Mouse (Mus musculus) left cerebral cortex, adult 9 months (tissue): Measurements from ENCODE around the gene Tarbp2.

Experiments
- DNase-seq, 2 experiments: peaks; one replicate each; pipeline ENCODE4 v3.0.0; 2022; ENCODE audit warnings: low spot score in 2 of 2

The Tarbp2 gene

DNA sequence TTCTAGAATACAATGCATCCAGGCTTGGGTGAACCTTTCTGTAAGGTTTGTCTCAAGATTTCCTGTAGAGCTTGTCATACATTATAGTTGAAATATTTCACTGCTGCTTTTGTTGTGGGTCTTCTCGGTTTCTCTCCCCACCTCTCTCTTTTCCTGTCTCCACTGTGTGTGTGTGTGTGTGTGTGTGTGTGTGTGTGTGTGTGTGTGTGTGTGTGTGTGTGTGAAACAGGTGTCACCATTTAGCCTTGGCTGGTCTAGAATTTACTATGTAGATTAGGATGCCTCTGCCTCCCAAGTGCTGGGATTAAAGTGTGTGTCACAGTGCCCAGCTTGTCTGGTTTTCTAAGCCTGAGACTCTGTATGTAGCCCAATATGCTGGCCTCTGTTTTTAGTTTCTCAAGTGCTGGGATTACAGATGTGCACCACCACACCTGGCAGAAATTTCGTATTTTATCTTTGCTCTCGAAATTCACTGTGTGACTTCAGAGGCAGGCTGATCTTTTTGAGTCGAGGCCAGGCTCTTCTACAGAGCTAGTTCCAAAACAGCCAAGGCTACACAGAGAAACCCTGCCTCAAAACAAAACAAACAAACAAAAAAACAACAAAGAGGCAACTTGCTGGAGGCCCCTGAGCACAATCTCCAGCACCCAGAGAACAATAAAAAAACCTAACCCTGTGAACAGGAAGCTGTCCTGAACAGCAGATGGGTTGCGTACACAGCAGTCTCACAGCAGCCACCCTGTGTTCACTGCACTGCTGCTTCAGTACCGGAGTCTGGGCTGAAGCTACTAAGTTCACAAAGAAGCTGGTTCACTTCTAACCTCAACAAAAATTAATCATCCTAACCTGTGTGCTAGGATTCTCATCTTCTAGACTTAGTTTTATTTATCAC lies 8.4 kb downstream of the Tarbp2 start:
- DNase-seq = no peak

GRCm38 (mm10) chr15:102527936-102528335 lies 9.9 kb downstream of the Tarbp2 start:
- no peak for DNase-seq

GRCm38 (mm10) chr15:102528396-102528795 lies 10.4 kb downstream of the Tarbp2 start:
- DNase-seq = no peak

- no peak for DNase-seq
These were observed 12.6 kb downstream of the Tarbp2 start for GRCm38 (mm10) chr15:102530566-102530965.

GRCm38 (mm10) chr15:102531586-102531985 lies 13.6 kb downstream of the Tarbp2 start:
- no peak for DNase-seq

- no peak for DNase-seq
These were observed 14.3 kb downstream of the Tarbp2 start for GRCm38 (mm10) chr15:102532106-102532900.

- no peak for DNase-seq
These were observed 15.9 kb downstream of the Tarbp2 start for GRCm38 (mm10) chr15:102533926-102534325.

DNA sequence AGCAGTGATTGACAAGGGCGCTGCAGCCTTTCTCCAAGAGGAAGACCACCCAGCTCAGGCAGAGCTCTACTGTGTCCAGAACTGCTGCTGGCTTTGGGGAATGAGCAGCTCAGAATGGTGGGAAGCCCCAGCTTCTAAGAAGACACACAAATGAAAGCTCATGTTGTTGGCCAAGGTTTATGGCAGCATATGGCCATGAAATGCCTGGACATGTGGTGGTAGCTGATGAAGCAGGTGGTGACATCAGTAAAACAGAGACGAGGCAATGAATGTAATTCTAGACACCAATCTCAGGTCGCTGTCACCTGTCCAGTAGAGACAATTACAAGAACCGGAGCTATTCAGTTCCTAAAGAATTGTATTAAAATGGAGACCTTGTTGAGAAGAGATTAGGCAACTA lies 26.8 kb downstream of the Tarbp2 start:
- no peak for DNase-seq

DNA sequence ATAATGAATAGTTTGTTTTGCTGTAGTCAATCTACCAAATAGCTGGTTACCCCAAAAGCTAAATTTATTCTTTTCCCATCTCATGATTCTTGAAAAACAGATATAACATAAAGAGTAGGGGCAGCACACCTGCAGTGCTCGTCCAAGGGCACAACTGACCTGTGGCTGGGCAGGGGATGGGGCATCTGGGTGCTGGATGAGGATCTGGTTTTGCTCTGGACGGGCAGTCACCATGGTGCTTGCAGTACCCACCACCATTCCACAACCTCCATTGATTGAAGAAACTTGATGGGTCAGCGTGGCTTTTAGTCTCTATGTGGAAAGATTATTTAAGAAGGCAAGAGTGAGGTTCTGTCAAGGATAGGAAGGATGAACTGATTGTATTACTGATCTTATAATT lies 28.3 kb downstream of the Tarbp2 start:
- DNase-seq = no peak

GRCm38 (mm10) chr15:102546677-102547427 lies 28.9 kb downstream of the Tarbp2 start:
- DNase-seq = peak; percentile 70 to 94

DNA sequence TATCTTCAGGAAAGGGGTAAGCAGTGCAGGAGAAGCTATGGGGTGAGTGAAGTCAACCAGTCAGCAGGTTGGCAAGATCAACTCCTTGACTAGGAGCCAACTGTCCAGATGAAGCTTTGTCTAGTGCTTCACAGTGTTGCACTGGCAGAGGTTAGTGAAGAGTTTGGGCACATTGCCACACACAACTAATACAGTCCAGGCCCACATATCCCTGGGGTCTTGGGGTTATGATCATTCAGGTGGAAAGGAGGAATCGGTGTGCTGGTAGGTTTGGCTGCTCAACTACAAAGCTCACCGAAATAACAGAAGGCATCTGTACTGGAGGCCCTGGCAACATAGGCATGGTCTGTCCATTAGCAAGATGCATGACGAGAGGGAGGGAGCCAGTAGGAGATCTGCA lies 29.5 kb downstream of the Tarbp2 start:
- no peak for DNase-seq

GRCm38 (mm10) chr15:102552599-102552998 lies 34.6 kb downstream of the Tarbp2 start:
- no peak for DNase-seq

- DNase-seq = no peak
These were observed 37.6 kb downstream of the Tarbp2 start for GRCm38 (mm10) chr15:102555581-102555980.

DNA sequence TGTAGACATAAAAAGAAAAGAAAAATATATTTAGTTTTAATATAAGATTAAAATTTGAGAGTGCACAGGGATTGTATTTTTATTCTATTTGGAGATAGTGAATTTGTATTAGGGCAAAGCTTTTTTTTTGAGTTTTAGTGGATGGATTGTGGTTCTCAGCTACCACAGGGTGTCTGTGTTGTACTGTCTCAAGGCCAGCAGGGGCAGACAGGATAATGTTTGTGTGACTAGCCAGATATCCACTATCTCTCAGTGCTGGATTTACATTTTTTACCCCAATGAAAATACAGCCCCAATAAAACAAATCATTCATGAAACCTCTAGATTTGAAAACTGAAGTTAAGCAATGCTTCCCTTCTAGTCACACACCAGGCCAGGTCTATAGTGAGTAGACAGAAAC lies 39.6 kb downstream of the Tarbp2 start:
- no peak for DNase-seq

- DNase-seq = no peak
These were observed 44.5 kb downstream of the Tarbp2 start for GRCm38 (mm10) chr15:102562491-102562890.

- no peak for DNase-seq
These were observed 45.1 kb downstream of the Tarbp2 start for GRCm38 (mm10) chr15:102563061-102563460.

- no peak for DNase-seq
These were observed 45.7 kb downstream of the Tarbp2 start for GRCm38 (mm10) chr15:102563681-102564080.

DNA sequence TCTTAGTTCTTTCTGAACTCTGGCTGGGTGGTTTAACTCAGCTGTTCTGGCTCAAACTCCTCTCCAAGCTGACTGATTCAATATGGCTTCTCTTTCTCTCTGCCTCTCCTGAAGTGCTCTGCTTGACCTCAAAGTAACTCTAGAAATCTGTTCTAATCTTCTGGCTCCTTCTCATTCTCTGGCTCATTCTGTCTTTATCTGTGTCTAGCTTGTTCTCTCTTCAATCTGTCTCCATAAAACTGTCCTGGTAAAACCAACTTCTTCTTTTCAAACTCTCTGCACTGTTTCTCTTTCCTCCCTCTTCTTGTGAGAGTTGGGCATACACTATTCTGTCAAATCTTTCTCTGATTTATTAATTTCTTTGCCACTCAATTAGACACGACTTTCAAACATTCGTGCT lies 49.9 kb downstream of the Tarbp2 start:
- no peak for DNase-seq

DNA sequence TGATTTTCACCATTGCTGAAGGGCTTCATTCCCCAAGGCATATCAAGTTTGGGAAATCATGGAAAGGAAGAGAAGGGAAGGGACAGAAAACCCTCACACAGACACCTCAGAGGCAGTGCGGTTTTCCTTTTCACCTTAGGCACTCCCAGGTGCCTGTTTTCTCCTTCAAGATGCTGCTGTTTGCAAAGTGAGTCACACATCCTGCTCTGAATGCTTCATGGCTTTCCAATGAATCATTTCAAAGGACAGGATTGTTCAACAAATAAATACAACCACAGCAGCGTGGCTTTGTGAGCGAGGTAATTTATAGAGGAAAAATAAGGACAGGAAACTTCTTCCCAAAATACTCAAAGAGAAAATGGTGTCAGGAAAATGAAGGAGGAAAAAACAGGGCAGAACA lies 54.1 kb downstream of the Tarbp2 start:
- DNase-seq = no peak
